Mouse (Mus musculus) subcutaneous adipose tissue, adult 2 months (tissue): ENCODE data around the gene Hist1h2ae. TPM values are rescaled to one million over a fixed set of nuclear protein-coding genes. Genes with fewer than 3 reads are reported as not detected.

Experiments used
- polyA plus RNA-seq: library from polyadenylated mRNA; depleted of rRNA; stranded (reverse); fragments of >200 nt; gene quantifications from 2 replicates; pipeline ENCODE4 v1.2.3, GENCODE M21; 2012; ENCODE audit warnings: low replicate concordance; rRNA removed

Gene Hist1h2ae
- polyA plus RNA-seq, 1 experiment = 6.5 TPM

Other genes with a start within 250 kb of the Hist1h2ae start
- 1.7 and 3.0 TPM in 2 replicates for gene Zfp322a, start 202.0 kb downstream of the Hist1h2ae start, polyA plus RNA-seq
- 3.0 and 4.4 TPM in 2 replicates for gene Abt1, start 147.4 kb downstream of the Hist1h2ae start, polyA plus RNA-seq
- gene Btn1a1, start 105.3 kb downstream of the Hist1h2ae start, polyA plus RNA-seq = not detected in 2 replicates
- not detected in 2 replicates for gene Btn2a2, start 82.4 kb downstream of the Hist1h2ae start, polyA plus RNA-seq
- 57.5 and 141 TPM in 2 replicates for gene Hist1h4h, start 40.2 kb downstream of the Hist1h2ae start, polyA plus RNA-seq
- gene Hist1h2af, start 37.3 kb downstream of the Hist1h2ae start, polyA plus RNA-seq = 3.5 and 114 TPM in 2 replicates
- 1.4 and 14.2 TPM in 2 replicates for gene Hist1h3g, start 35.8 kb downstream of the Hist1h2ae start, polyA plus RNA-seq
- 0.62 and 1.6 TPM in 2 replicates for gene Hist1h2bh, start 27.8 kb downstream of the Hist1h2ae start, polyA plus RNA-seq
- gene Hist1h3f, start 27.2 kb downstream of the Hist1h2ae start, polyA plus RNA-seq = 2.2 and 3.5 TPM in 2 replicates
- 1.6 and 10.0 TPM in 2 replicates for gene Hist1h4f, start 19.6 kb downstream of the Hist1h2ae start, polyA plus RNA-seq
- gene Hist1h1d, start 18.0 kb downstream of the Hist1h2ae start, polyA plus RNA-seq = 0.19 and 0.29 TPM in 2 replicates
- gene Hist1h3e, start 8.9 kb downstream of the Hist1h2ae start, polyA plus RNA-seq = 4.3 and 14.6 TPM in 2 replicates
- 13.0 and 39.0 TPM in 2 replicates for gene Hist1h2bg, start 176 bp upstream of the Hist1h2ae start, polyA plus RNA-seq
- 7.1 TPM in 1 of 2 replicates, not detected in the other for gene Hist1h2bf, start 3.0 kb upstream of the Hist1h2ae start, polyA plus RNA-seq
- gene Hist1h2ad, start 3.2 kb upstream of the Hist1h2ae start, polyA plus RNA-seq = 1.2 and 2.4 TPM in 2 replicates
- 3.8 and 10.6 TPM in 2 replicates for gene Hist1h3d, start 4.5 kb upstream of the Hist1h2ae start, polyA plus RNA-seq
- gene Hist1h4d, start 10.4 kb upstream of the Hist1h2ae start, polyA plus RNA-seq = 3.8 and 10.8 TPM in 2 replicates
- gene Hist1h2be, start 49.9 kb upstream of the Hist1h2ae start, polyA plus RNA-seq = 3.5 and 10.2 TPM in 2 replicates
- gene Hist1h1e, start 51.3 kb upstream of the Hist1h2ae start, polyA plus RNA-seq = 2.3 and 5.0 TPM in 2 replicates
- 0.29 and 0.85 TPM in 2 replicates for gene Hist1h2ac, start 112.7 kb upstream of the Hist1h2ae start, polyA plus RNA-seq
- gene Hist1h2bc, start 113.0 kb upstream of the Hist1h2ae start, polyA plus RNA-seq = 245 and 394 TPM in 2 replicates
- not detected in 2 replicates for gene Hist1h1t, start 124.6 kb upstream of the Hist1h2ae start, polyA plus RNA-seq
- 5.8 TPM in 2 replicates for gene Hist1h4c, start 127.2 kb upstream of the Hist1h2ae start, polyA plus RNA-seq
- gene Hfe, start 139.6 kb upstream of the Hist1h2ae start, polyA plus RNA-seq = 45.6 and 144 TPM in 2 replicates
- 73.0 and 92.8 TPM in 2 replicates for gene Hist1h1c, start 167.6 kb upstream of the Hist1h2ae start, polyA plus RNA-seq
- gene Hist1h3c, start 174.4 kb upstream of the Hist1h2ae start, polyA plus RNA-seq = 0.89 and 13.7 TPM in 2 replicates
- 7.3 and 9.2 TPM in 2 replicates for gene Hist1h2bb, start 175.5 kb upstream of the Hist1h2ae start, polyA plus RNA-seq
- 1.4 and 13.7 TPM in 2 replicates for gene Hist1h2ab, start 179.9 kb upstream of the Hist1h2ae start, polyA plus RNA-seq
- 2.3 and 17.2 TPM in 2 replicates for gene Hist1h3b, start 181.0 kb upstream of the Hist1h2ae start, polyA plus RNA-seq
- gene Hist1h4b, start 185.8 kb upstream of the Hist1h2ae start, polyA plus RNA-seq = 7.7 TPM in 1 of 2 replicates, not detected in the other
- 7.6 and 9.8 TPM in 2 replicates for gene Hist1h4a, start 190.0 kb upstream of the Hist1h2ae start, polyA plus RNA-seq
- gene Hist1h3a, start 191.2 kb upstream of the Hist1h2ae start, polyA plus RNA-seq = 1.3 and 14.9 TPM in 2 replicates
- 0.17 and 0.86 TPM in 2 replicates for gene Hist1h1a, start 192.4 kb upstream of the Hist1h2ae start, polyA plus RNA-seq
- 0.24 TPM in 1 of 2 replicates, not detected in the other for gene Trim38, start 198.7 kb upstream of the Hist1h2ae start, polyA plus RNA-seq
- not detected in 2 replicates for gene Slc17a2, start 235.8 kb upstream of the Hist1h2ae start, polyA plus RNA-seq